Mouse (Mus musculus): Measurements from ENCODE around the gene Tpcn2. TPM values are rescaled to one million over a fixed set of nuclear protein-coding genes. Genes with fewer than 3 reads are reported as not detected.

Gene Tpcn2
- total and polyA plus RNA-seq, 3 experiments = 3.7 to 7.3 (median 7.2) TPM

DNA sequence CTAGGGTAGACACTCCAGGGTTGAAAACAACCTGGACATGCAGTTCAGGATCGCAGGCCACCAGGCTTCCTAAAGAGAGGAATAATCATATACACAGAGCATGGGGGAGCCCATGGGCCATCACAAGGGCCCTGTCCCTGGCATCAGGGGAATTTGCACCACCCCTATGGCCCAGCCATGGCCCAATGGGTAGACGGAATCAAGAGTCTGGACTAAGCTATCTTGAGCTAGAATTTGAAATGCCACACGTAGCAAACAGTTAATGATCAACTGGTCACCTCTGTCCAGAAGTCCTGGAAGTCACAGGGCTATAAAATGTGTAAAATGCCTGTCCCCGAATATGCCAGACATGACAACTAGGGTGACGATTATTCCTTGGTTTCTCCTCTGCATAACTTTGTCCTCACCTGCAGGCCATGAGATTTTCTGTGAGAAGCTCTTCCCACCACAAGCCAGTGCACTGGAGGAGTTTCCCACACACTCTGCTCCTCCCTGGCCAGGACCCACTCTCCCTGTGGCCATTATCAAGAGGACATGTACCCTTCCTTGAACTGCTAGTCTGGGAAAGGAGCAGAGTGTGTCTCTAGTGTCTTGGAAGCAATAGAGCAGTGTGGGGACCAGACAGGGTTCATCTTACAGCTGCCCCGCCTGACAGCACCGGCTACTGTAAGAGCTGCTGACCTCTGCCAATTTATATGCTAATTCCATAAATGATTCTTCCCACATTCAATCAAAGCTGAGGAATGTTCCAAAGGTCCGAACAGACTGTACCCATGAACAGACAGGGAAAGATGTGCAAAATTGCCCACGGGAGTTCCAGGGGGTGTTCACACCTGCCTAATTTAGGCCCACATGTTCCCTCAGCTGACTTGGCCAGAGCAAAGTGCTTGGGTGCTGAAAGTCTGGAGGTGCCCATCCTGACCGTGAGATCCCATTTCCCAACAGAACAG lies 48.7 kb downstream of the Tpcn2 start:
- Histone ChIP-seq H3K9ac (ENCODE audit: insufficient read depth, low read depth) (no peak overlapping the region), H3K4me3 (replicated peaks in 1 of 3; ENCODE audit: low read depth in 2 of 3, low read length in 2 of 3, poor library complexity in 1 of 3) (no peak overlapping the region), H3K79me2 (replicated peaks; ENCODE audit: control insufficient read depth, extremely low read depth, insufficient read depth, poor library complexity, severe bottlenecking) (no peaks in the 10 kb centered on the region), H3K36me3 (replicated peaks in 1 of 2; ENCODE audit: control insufficient read depth in 1 of 2, insufficient read depth in 1 of 2, low read length in 1 of 2) (no peaks in the 10 kb centered on the region), H3K27ac (ENCODE audit: insufficient read depth, low read depth) (no peak overlapping the region), H3K4me2 (ENCODE audit: insufficient read depth, low read depth, poor library complexity, severe bottlenecking) (no peak overlapping the region), H3K4me1 (ENCODE audit: control insufficient read depth in 1 of 2, insufficient read depth in 2 of 2) (no peaks in the 10 kb centered on the region), H3K9me3 (replicated peaks; ENCODE audit: low read length) (peaks cover 3% of the 10 kb centered on the region), H3K27me3 (replicated peaks) (peaks cover 70% of the 10 kb centered on the region)
- dilution Hi-C loops (cut with MboI; ENCODE audit: extremely low pct_ligation_motif_present, extremely low pct_unique_long_range_greater_than_20kb, low sequenced_read_pairs) = no loop called here
- DNase-seq (ENCODE audit: extremely low read depth) = no peak
- in situ Hi-C loops (cut with MboI; ENCODE audit: low pct_ligation_motif_present, low pct_unique_long_range_greater_than_20kb, low sequenced_read_pairs) = no loop called here
- no peak for TF ChIP-seq NELFE (IDR thresholded peaks at IDR 0.05; ENCODE audit: low read depth, low read length)
- no peak for TF ChIP-seq ZNF384 (IDR thresholded peaks at IDR 0.05; ENCODE audit: low read depth, low read length)
- TF ChIP-seq TBP (conservative IDR thresholded peaks at IDR 0.05; ENCODE audit: low read depth, low read length) = no peak
- no peak for TF ChIP-seq E2F4 (IDR thresholded peaks at IDR 0.05; ENCODE audit: insufficient replicate concordance, low read depth, low read length)
- no peak for TF ChIP-seq IRF4 (IDR thresholded peaks at IDR 0.05; ENCODE audit: low read depth, low read length)
- TF ChIP-seq MEF2A (IDR thresholded peaks at IDR 0.05; ENCODE audit: borderline replicate concordance, low read depth, low read length) = no peak
- TF ChIP-seq CHD1 (IDR thresholded peaks at IDR 0.05; ENCODE audit: low read depth, low read length) = no peak
- no peak for TF ChIP-seq USF1 (IDR thresholded peaks at IDR 0.05; ENCODE audit: low read depth, low read length)
- no peak for TF ChIP-seq RAD21 (IDR thresholded peaks at IDR 0.05; ENCODE audit: low read depth, low read length)
- TF ChIP-seq USF2 (conservative IDR thresholded peaks at IDR 0.05; ENCODE audit: low read depth, low read length) = no peak
- TF ChIP-seq MAZ (IDR thresholded peaks at IDR 0.05; ENCODE audit: low read depth, low read length) = no peak
- no peak for TF ChIP-seq HCFC1 (IDR thresholded peaks at IDR 0.05; ENCODE audit: low read depth, low read length)
- TF ChIP-seq POLR2A (IDR thresholded peaks at IDR 0.05; ENCODE audit: low read depth, low read length) = no peak
- TF ChIP-seq MAFK (IDR thresholded peaks at IDR 0.05; ENCODE audit: insufficient replicate concordance, low read length) = no peak
- TF ChIP-seq SMC3 (IDR thresholded peaks at IDR 0.05; ENCODE audit: low read depth, low read length) = no peak

DNA sequence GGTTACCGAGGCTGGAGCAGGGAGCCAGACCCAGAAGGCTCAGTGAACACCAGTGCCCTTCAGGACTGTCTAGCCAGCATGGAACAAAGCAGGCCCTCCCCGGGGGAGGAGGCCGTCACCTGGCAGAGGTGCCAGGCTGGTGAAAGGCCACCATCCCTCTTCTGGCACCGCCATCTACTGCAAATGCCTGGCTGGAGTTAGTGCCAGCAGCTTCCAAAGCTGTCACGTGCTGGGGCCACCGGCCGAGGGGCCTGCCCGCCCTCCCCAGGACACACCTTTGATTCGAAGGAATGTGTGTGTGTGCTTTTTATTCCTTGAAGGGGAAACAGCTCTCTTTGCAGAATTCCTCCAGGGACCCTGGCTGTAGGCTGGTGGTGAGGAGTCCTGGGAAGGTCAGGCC lies 52.2 kb downstream of the Tpcn2 start:
- Histone ChIP-seq H3K27me3 (replicated peaks) (peaks cover 62% of the 10 kb centered on the region), H3K4me2 (ENCODE audit: insufficient read depth, low read depth, poor library complexity, severe bottlenecking) (no peak overlapping the region), H3K4me1 (ENCODE audit: control insufficient read depth in 1 of 2, insufficient read depth in 2 of 2) (no peaks in the 10 kb centered on the region), H3K27ac (ENCODE audit: insufficient read depth, low read depth) (no peak overlapping the region), H3K4me3 (replicated peaks in 1 of 3; ENCODE audit: low read depth in 2 of 3, low read length in 2 of 3, poor library complexity in 1 of 3) (no peak overlapping the region), H3K9ac (ENCODE audit: insufficient read depth, low read depth) (no peak overlapping the region), H3K9me3 (replicated peaks; ENCODE audit: low read length) (peaks cover 3% of the 10 kb centered on the region), H3K79me2 (replicated peaks; ENCODE audit: control insufficient read depth, extremely low read depth, insufficient read depth, poor library complexity, severe bottlenecking) (no peaks in the 10 kb centered on the region), H3K36me3 (replicated peaks in 1 of 2; ENCODE audit: control insufficient read depth in 1 of 2, insufficient read depth in 1 of 2, low read length in 1 of 2) (no peaks in the 10 kb centered on the region)
- in situ Hi-C loops (cut with MboI; ENCODE audit: low pct_ligation_motif_present, low pct_unique_long_range_greater_than_20kb, low sequenced_read_pairs) = no loop called here
- TF ChIP-seq MYC (IDR thresholded peaks at IDR 0.05; ENCODE audit: low read depth, low read length) (no peak), CHD1 (IDR thresholded peaks at IDR 0.05; ENCODE audit: low read depth, low read length) (no peak), CHD2 (IDR thresholded peaks at IDR 0.05; ENCODE audit: low read length) (no peak), TCF12 (IDR thresholded peaks at IDR 0.05; ENCODE audit: low read depth, low read length) (no peak), NRF1 (IDR thresholded peaks at IDR 0.05; ENCODE audit: low read depth, low read length) (no peak)
- DNase-seq (ENCODE audit: extremely low read depth) = no peak
- dilution Hi-C loops (cut with MboI; ENCODE audit: extremely low pct_ligation_motif_present, extremely low pct_unique_long_range_greater_than_20kb, low sequenced_read_pairs) = no loop called here

Measured in CH12.LX (cell line).